Mouse (Mus musculus): ENCODE results near the gene Oprm1. TPM values are rescaled to one million over a fixed set of nuclear protein-coding genes. Genes with fewer than 3 reads are reported as not detected.

Oprm1 gene
- total and polyA plus RNA-seq, 2 experiments from 2014 or later, result 2.4 to 12.3 TPM

DNA sequence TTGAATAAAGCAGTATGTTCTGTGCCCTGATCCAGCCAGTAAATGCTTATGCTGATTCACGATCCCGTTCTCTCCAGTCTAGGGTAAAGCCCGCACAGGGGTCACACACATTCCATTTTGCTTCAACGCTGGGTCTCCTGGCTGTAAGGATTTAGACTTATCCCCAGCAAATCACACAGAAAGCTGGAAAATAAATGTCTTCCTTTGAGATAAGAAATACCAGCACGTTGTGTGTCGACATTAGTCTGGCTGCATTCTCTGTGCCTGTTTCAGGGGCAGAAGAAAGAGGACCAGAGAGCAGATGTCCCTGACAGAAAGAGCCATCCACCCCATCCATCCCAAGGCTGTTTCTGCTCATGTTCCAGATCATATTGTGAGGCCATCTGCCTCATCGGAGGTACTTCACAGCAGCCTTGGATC is 319.1 kb downstream of the Oprm1 start:
- H3K27ac ChIP-seq (ENCODE audit: low read depth, low read length), result no peak overlapping the region
- no peak for TF ChIP-seq CTCF (IDR thresholded peaks at IDR 0.05; ENCODE audit: low read depth)
- DNase-seq (no peak), ATAC-seq (no peak)
- no peak overlapping the region for H3K4me3 ChIP-seq (ENCODE audit: low read depth, low read length)
- H3K27me3 ChIP-seq (ENCODE audit: insufficient read depth, low read length), result no peaks in the 10 kb centered on the region
- 76% methylated on average over 7 of the region's 7 CpGs for WGBS
- no peaks in the 10 kb centered on the region for H3K36me3 ChIP-seq (ENCODE audit: insufficient read depth)
- no peak overlapping the region for H3K4me2 ChIP-seq (ENCODE audit: low read depth)
- no peaks in the 10 kb centered on the region for H3K9me3 ChIP-seq (ENCODE audit: low read length)
- no peak overlapping the region for H3K9ac ChIP-seq
- no peaks in the 10 kb centered on the region for H3K4me1 ChIP-seq (ENCODE audit: insufficient read depth)

DNA sequence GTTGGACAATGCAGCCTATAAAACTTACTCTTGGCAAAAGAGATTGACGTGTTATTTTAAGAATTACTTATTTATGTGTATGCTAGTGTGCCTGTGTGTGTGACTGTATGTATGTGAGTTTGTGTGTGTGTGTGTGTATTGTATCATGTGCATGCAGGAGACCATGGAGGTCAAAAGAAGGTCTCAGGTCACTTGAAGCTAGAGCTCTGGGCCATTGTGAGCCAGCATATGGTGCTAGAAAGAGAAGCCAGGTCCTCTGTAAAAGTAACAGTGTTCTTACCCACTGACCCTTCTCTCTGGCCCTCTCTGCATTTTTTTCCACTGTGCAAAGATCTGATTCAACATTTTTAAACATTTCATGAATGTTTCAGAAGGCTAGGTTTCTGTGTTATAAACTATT is 319.7 kb downstream of the Oprm1 start:
- no peaks in the 10 kb centered on the region for H3K36me3 ChIP-seq (ENCODE audit: insufficient read depth)
- H3K9me3 ChIP-seq (ENCODE audit: low read length), result no peaks in the 10 kb centered on the region
- no peaks in the 10 kb centered on the region for H3K4me1 ChIP-seq (ENCODE audit: insufficient read depth)
- no peak for ATAC-seq
- no peak for DNase-seq
- H3K27ac ChIP-seq (ENCODE audit: low read depth, low read length), result no peak overlapping the region
- H3K27me3 ChIP-seq (ENCODE audit: insufficient read depth, low read length), result no peaks in the 10 kb centered on the region
- WGBS, result 85% methylated on average over 1 of the region's 1 CpGs
- no peak overlapping the region for H3K4me2 ChIP-seq (ENCODE audit: low read depth)
- no peak for TF ChIP-seq CTCF (IDR thresholded peaks at IDR 0.05; ENCODE audit: low read depth)
- H3K4me3 ChIP-seq (ENCODE audit: low read depth, low read length), result no peak overlapping the region
- H3K9ac ChIP-seq, result no peak overlapping the region

Other genes with a start within 250 kb of the Oprm1 start
- gene Gm10945, start 3.3 kb downstream of the Oprm1 start, total RNA-seq (2014; rRNA removed), result not detected in 2 replicates
- gene Gm10945, start 3.3 kb downstream of the Oprm1 start, polyA plus RNA-seq (2015; fragmentation: Nextera tagmentation; extraction: Ambion mirVana), result not detected in 2 replicates

All from forebrain, postnatal 0 days (tissue).